Mouse (Mus musculus) myocyte (in vitro differentiated cells): ENCODE results near the gene Cdr2l. TPM values are rescaled to one million over a fixed set of nuclear protein-coding genes. Genes with fewer than 3 reads are reported as not detected.

Experiments
- H3K27me3 ChIP-seq: one replicate; pipeline ENCODE4 v1.6.1; 2011; ENCODE audit not compliant: control insufficient read depth, insufficient read depth, insufficient read length
- H3K36me3 ChIP-seq: one replicate; pipeline ENCODE4 v1.6.1; 2011; ENCODE audit not compliant: control insufficient read depth, insufficient read depth
- H3K4me2 ChIP-seq: one replicate; pipeline ENCODE4 v1.6.1; 2011; ENCODE audit warnings: low read depth, control low read depth
- H3K4me3 ChIP-seq: one replicate; pipeline ENCODE4 v1.5.1; 2011; ENCODE audit warnings: mild to moderate bottlenecking, control low read depth, moderate library complexity
- H3K79me2 ChIP-seq: one replicate; pipeline ENCODE4 v1.6.1; 2011; ENCODE audit not compliant: control insufficient read depth, insufficient read depth
- H3ac ChIP-seq: one replicate; pipeline ENCODE4 v1.6.1; 2011; ENCODE audit not compliant: control insufficient read depth, insufficient read length
- CEBPB ChIP-seq: IDR thresholded peaks from 2 replicates; pipeline ENCODE4 v1.6.1; 2011; ENCODE audit warnings: mild to moderate bottlenecking, moderate library complexity; ENCODE audit not compliant: poor library complexity, insufficient read depth, severe bottlenecking
- E2F4 ChIP-seq: IDR thresholded peaks from one replicate; pipeline ENCODE4 v1.6.1; 2011; ENCODE audit warnings: mild to moderate bottlenecking, control low read depth, moderate library complexity; ENCODE audit not compliant: insufficient read depth
- MAX ChIP-seq: IDR thresholded peaks from one replicate; pipeline ENCODE4 v1.6.1; 2011; ENCODE audit warnings: low read depth, mild to moderate bottlenecking, control low read depth
- MYOD1 ChIP-seq, 3 experiments: IDR thresholded peaks; one replicate each; pipeline ENCODE4 v1.6.1; 2011; ENCODE audit warnings: control low read depth in 2 of 3, low read depth in 2 of 3, mild to moderate bottlenecking in 2 of 3, moderate library complexity in 1 of 3; ENCODE audit not compliant: insufficient read length in 2 of 3, control insufficient read depth in 1 of 3
- MYOG ChIP-seq, 3 experiments: IDR thresholded peaks; one replicate each; pipeline ENCODE4 v1.6.1; 2011; ENCODE audit warnings: control low read depth in 2 of 3, low read depth in 2 of 3, mild to moderate bottlenecking in 2 of 3; ENCODE audit not compliant: insufficient read length in 2 of 3, control insufficient read depth in 1 of 3, insufficient read depth in 1 of 3
- POLR2A ChIP-seq: IDR thresholded peaks from one replicate; pipeline ENCODE4 v1.6.1; 2011; ENCODE audit warnings: low read depth, mild to moderate bottlenecking, control low read depth, moderate library complexity; ENCODE audit not compliant: insufficient read length
- POLR2AphosphoS2 ChIP-seq: IDR thresholded peaks from one replicate; pipeline ENCODE4 v1.6.1; 2011; ENCODE audit warnings: low read depth, control low read depth; ENCODE audit not compliant: insufficient read length
- REST ChIP-seq: IDR thresholded peaks from one replicate; pipeline ENCODE4 v1.6.1; 2011; ENCODE audit warnings: mild to moderate bottlenecking, control low read depth, moderate library complexity; ENCODE audit not compliant: insufficient read depth, insufficient read length
- SRF ChIP-seq: IDR thresholded peaks from one replicate; pipeline ENCODE4 v1.6.1; 2011; ENCODE audit warnings: low read depth; ENCODE audit not compliant: control insufficient read depth, insufficient read length
- TCF12 ChIP-seq: IDR thresholded peaks from one replicate; pipeline ENCODE4 v1.6.1; 2011; ENCODE audit warnings: mild to moderate bottlenecking, control low read depth; ENCODE audit not compliant: poor library complexity, insufficient read depth, severe bottlenecking
- TCF3 ChIP-seq: IDR thresholded peaks from one replicate; pipeline ENCODE4 v1.6.1; 2011; ENCODE audit warnings: low read depth, control low read depth; ENCODE audit not compliant: insufficient read length
- USF1 ChIP-seq: IDR thresholded peaks from one replicate; pipeline ENCODE4 v1.6.1; 2011; ENCODE audit warnings: low read depth, mild to moderate bottlenecking, control low read depth, moderate library complexity
- polyA plus RNA-seq: library from polyadenylated mRNA; unstranded; fragments of >200 nt; fragmentation: generic; extraction: Trizol; gene quantifications from one replicate; pipeline ENCODE4 v1.2.1, GENCODE M21; 2012; ENCODE audit warnings: missing spikeins

The Cdr2l gene
- polyA plus RNA-seq, 1 experiment: 52.8 TPM

DNA sequence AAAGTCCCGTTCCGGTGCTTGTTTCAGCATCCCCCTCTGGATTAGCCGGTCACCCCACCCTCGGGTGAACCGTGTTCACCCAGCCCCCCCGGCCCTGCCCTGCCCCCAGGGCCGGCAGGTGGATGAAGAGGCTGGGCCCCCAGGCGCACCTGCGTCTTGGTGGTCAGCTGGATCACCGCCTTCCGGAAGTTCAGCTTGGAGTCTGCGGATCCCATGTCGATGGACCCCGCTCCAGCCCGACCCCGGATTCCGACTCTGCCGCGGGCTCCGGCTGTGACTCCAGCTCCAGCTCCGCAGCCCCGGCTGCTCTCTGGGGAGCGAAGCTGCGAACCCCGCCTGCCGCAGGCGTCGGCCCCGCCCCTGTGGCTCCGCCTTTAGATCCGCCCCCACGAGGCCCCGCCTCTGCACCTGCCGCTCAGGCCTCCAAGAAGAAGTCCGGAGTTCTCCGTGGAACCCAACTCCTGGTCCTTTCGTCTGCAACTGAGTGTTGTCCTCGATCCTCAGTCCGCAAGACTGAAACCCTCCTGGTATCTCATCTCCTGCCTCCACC lies 14.2 kb upstream of the Cdr2l start, which contains the start of gene Hid1:
TSS of gene Hid1 (minus strand) at position 362 of the 550 bp plus-strand sequence.
- Histone ChIP-seq H3K4me3 (peak within 1 kb of the TSS; percentile 79), H3ac (peak within 1 kb of the TSS; percentile 41), H3K36me3 (no peaks in the 10 kb centered on the region), H3K27me3 (no peaks in the 10 kb centered on the region), H3K79me2 (peaks cover 13% of the 10 kb centered on the region), H3K4me2 (peak within 1 kb of the TSS; percentile 70)
- TF ChIP-seq TCF3 (no peak), MAX (no peak), E2F4 (no peak), TCF12 (no peak), CEBPB (no peak), MYOG (IDR thresholded peaks at IDR 0.05; ENCODE audit: control insufficient read depth in 1 of 3, insufficient read depth in 1 of 3, insufficient read length in 2 of 3, low read depth in 2 of 3) (peak; percentile 53 to 83 (median 74)), REST (no peak), MYOD1 (IDR thresholded peaks at IDR 0.05; ENCODE audit: control insufficient read depth in 1 of 3, insufficient read length in 2 of 3, low read depth in 2 of 3) (peak in 2 of 3 experiments; percentile 84 to 87), POLR2AphosphoS2 (peak; percentile 84), SRF (peak; percentile 36), POLR2A (peak; percentile 93), USF1 (no peak)

DNA sequence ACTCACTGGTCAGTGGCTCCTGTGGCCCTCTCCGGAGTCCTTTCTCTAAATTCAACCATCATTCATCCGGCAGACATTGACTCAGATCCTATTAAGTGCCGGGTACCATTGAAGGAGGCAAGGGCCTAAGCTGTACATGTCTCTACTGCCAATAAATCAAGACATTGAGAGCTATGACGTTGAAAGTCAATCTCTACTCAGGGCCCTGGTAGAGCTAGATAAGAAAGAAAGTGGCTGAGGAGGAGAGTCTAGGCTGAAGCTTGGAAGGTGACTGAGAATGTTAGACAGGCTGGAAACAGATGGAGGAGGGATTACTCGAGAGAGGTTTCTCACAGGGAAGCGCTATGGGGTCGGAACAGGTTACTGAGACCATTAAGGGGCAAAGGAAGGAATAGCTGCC lies 11.3 kb upstream of the Cdr2l start:
- Histone ChIP-seq H3ac (no peak overlapping the region), H3K27me3 (no peaks in the 10 kb centered on the region)
- no peak for TF ChIP-seq POLR2AphosphoS2
- TF ChIP-seq REST: no peak
- no peak for TF ChIP-seq TCF3
- TF ChIP-seq MYOG (IDR thresholded peaks at IDR 0.05; ENCODE audit: control insufficient read depth in 1 of 3, insufficient read depth in 1 of 3, insufficient read length in 2 of 3, low read depth in 2 of 3): no peak
- no peak for TF ChIP-seq MYOD1 (IDR thresholded peaks at IDR 0.05; ENCODE audit: control insufficient read depth in 1 of 3, insufficient read length in 2 of 3, low read depth in 2 of 3)
- no peak for TF ChIP-seq POLR2A
- TF ChIP-seq CEBPB: no peak
- TF ChIP-seq TCF12: no peak
- TF ChIP-seq USF1: no peak
- no peak for TF ChIP-seq E2F4
- no peak for TF ChIP-seq MAX
- TF ChIP-seq SRF: no peak

GRCm38 (mm10) chr11:115371354-115371753 lies 10.4 kb upstream of the Cdr2l start:
- Histone ChIP-seq H3ac (no peak overlapping the region), H3K36me3 (no peaks in the 10 kb centered on the region), H3K4me3 (no peak overlapping the region), H3K79me2 (no peaks in the 10 kb centered on the region), H3K4me2 (no peak overlapping the region), H3K27me3 (no peaks in the 10 kb centered on the region)
- TF ChIP-seq TCF12 (no peak), SRF (no peak), POLR2AphosphoS2 (no peak), MYOD1 (IDR thresholded peaks at IDR 0.05; ENCODE audit: control insufficient read depth in 1 of 3, insufficient read length in 2 of 3, low read depth in 2 of 3) (peak in 2 of 3 experiments; percentile 63 to 70), CEBPB (no peak), MYOG (IDR thresholded peaks at IDR 0.05; ENCODE audit: control insufficient read depth in 1 of 3, insufficient read depth in 1 of 3, insufficient read length in 2 of 3, low read depth in 2 of 3) (peak in 1 of 3 experiments; percentile 37)

More for the DNA sequence above, 11.3 kb upstream of the Cdr2l start:
- H3K4me3 ChIP-seq: no peak overlapping the region
- no peaks in the 10 kb centered on the region for H3K36me3 ChIP-seq
- peaks cover 4% of the 10 kb centered on the region for H3K79me2 ChIP-seq
- H3K4me2 ChIP-seq: no peak overlapping the region

DNA sequence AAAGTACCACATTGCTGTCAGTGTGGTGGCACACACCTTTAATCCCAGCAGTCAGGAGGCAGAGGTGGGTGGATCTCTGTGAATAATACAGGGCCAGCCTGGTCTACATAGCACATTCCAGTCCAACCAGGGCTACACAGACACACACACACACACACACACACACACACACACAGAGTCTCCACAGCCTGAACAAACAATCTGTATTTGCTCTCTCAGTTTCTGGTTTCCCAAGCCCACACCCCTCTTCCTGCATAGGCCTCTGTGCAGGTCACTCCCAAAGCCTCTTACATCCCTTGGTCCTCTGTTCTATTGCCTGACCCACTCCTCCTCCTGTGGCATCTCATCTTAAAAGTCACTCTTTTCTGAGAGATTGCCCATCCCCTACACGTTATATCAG lies 9.7 kb upstream of the Cdr2l start:
- TF ChIP-seq MAX (no peak), MYOD1 (IDR thresholded peaks at IDR 0.05; ENCODE audit: control insufficient read depth in 1 of 3, insufficient read length in 2 of 3, low read depth in 2 of 3) (no peak), TCF3 (no peak), SRF (no peak), MYOG (IDR thresholded peaks at IDR 0.05; ENCODE audit: control insufficient read depth in 1 of 3, insufficient read depth in 1 of 3, insufficient read length in 2 of 3, low read depth in 2 of 3) (no peak), E2F4 (no peak), TCF12 (no peak), POLR2AphosphoS2 (no peak), CEBPB (no peak), REST (no peak), USF1 (no peak), POLR2A (no peak)

More for the DNA sequence above, 9.7 kb upstream of the Cdr2l start:
- H3K36me3 ChIP-seq: no peaks in the 10 kb centered on the region
- no peak overlapping the region for H3K4me2 ChIP-seq
- no peaks in the 10 kb centered on the region for H3K27me3 ChIP-seq
- H3K4me3 ChIP-seq: no peak overlapping the region
- no peak overlapping the region for H3ac ChIP-seq
- no peaks in the 10 kb centered on the region for H3K79me2 ChIP-seq
